Mouse (Mus musculus) heart, adult 10 weeks (tissue): Measurements from ENCODE around the gene Atp6ap2. TPM values are rescaled to one million over a fixed set of nuclear protein-coding genes. Genes with fewer than 3 reads are reported as not detected.

Experiments used
- polyA plus RNA-seq: library from polyadenylated mRNA; stranded (reverse); fragments of 350-450 nt; fragmentation: Illumina TruSeq; extraction: RNeasy Lipid Tissue Mini Kit (QIAGEN cat#74804); gene quantifications from one replicate; pipeline ENCODE4 v1.2.3, GENCODE M21; 2014; ENCODE audit warnings: low read depth, low replicate concordance

Gene Atp6ap2
- polyA plus RNA-seq = 23.1 TPM

GRCm38 (mm10) chrX:12587192-12587957, at the start of gene Atp6ap2:
Gene Atp6ap2, plus strand, starts transcription at chrX:12587801.

Other genes with a start within 250 kb of the Atp6ap2 start
- 19.7 TPM for gene 1810030O07Rik, start 85.9 kb downstream of the Atp6ap2 start, polyA plus RNA-seq
- 14.7 TPM for gene Med14, start 174.3 kb downstream of the Atp6ap2 start, polyA plus RNA-seq